Mouse (Mus musculus): ENCODE results near the gene Pam16. TPM values are rescaled to one million over a fixed set of nuclear protein-coding genes. Genes with fewer than 3 reads are reported as not detected.
A peak's percentile ranks its signal among the peaks of the same experiment; 100 is the strongest.

The Pam16 gene
- total RNA-seq, 2 experiments from 2014 or later, result 78.1 to 94.1 TPM

- no peak; the same call in 1 of the 2 replicates for TF ChIP-seq CTCF (IDR thresholded peaks at IDR 0.05)
- Histone ChIP-seq H3K4me3 (no peak overlapping the region), H3K27ac (peak overlapping the region; percentile 82)
- intact Hi-C loops (cut with DNase I), result no loop called here
- peak; percentile 79 to 80 for DNase-seq (ENCODE audit: extremely low spot score in 1 of 2, low spot score in 2 of 2)
Observed at GRCm38 (mm10) chr16:4643670-4644419, 19.1 kb upstream of the Pam16 start.

- Histone ChIP-seq H3K27ac (peak overlapping the region; percentile 82), H3K4me3 (peak overlapping the region; percentile 17)
- DNase-seq (ENCODE audit: extremely low spot score in 1 of 2, low spot score in 2 of 2), result no peak
- TF ChIP-seq CTCF (IDR thresholded peaks at IDR 0.05), result no peak
- intact Hi-C loops (cut with DNase I), result loop anchor here (1.0 kb wide), 1 partner anchor 16 kb away; no protein-coding TSS in a partner anchor
Observed at GRCm38 (mm10) chr16:4642937-4643336, 18.1 kb upstream of the Pam16 start.

- DNase-seq (ENCODE audit: extremely low spot score in 1 of 2, low spot score in 2 of 2), result peak in 1 of 2 experiments; percentile 66
- no peak for TF ChIP-seq CTCF (IDR thresholded peaks at IDR 0.05)
- H3K4me3 ChIP-seq, result no peak overlapping the region
- intact Hi-C loops (cut with DNase I), result loop anchor here (1.0 kb wide), 1 partner anchor 17 kb away; no protein-coding TSS in a partner anchor
- H3K27ac ChIP-seq, result peak overlapping the region; percentile 82
Observed at GRCm38 (mm10) chr16:4642190-4642589, 17.4 kb upstream of the Pam16 start.

- intact Hi-C loops (cut with DNase I), result no loop called here
- TF ChIP-seq CTCF (IDR thresholded peaks at IDR 0.05), result no peak
- Histone ChIP-seq H3K4me3 (peak overlapping the region; percentile 69), H3K27ac (peak overlapping the region; percentile 87)
- no peak for DNase-seq (ENCODE audit: extremely low spot score in 1 of 2, low spot score in 2 of 2)
Observed at GRCm38 (mm10) chr16:4641119-4641838, 16.5 kb upstream of the Pam16 start.

- peak overlapping the region; percentile 69 for H3K4me3 ChIP-seq
- intact Hi-C loops (cut with DNase I), result no loop called here
- H3K27ac ChIP-seq, result peak overlapping the region; percentile 87
- DNase-seq (ENCODE audit: extremely low spot score in 1 of 2, low spot score in 2 of 2), result no peak
- TF ChIP-seq CTCF (IDR thresholded peaks at IDR 0.05), result no peak
Observed at GRCm38 (mm10) chr16:4640267-4641005, 15.6 kb upstream of the Pam16 start.

- DNase-seq (ENCODE audit: extremely low spot score in 1 of 2, low spot score in 2 of 2), result peak; percentile 67 to 73
- intact Hi-C loops (cut with DNase I), result no loop called here
- peak within 1 kb of the TSS; percentile 87 for H3K27ac ChIP-seq
- peak within 1 kb of the TSS; percentile 69 for H3K4me3 ChIP-seq
- TF ChIP-seq CTCF (IDR thresholded peaks at IDR 0.05), result no peak
Observed at GRCm38 (mm10) chr16:4639831-4640237, 15.0 kb upstream of the Pam16 start, which contains the start of the genes Vasn and Dnaja3. Gene Vasn (plus strand): TSS chr16:4639941. Gene Dnaja3 (plus strand): TSS chr16:4639989.

- DNase-seq (ENCODE audit: extremely low spot score in 1 of 2, low spot score in 2 of 2), result no peak
- H3K4me3 ChIP-seq, result no peak overlapping the region
- intact Hi-C loops (cut with DNase I), result no loop called here
- no peak overlapping the region for H3K27ac ChIP-seq
- no peak for TF ChIP-seq CTCF (IDR thresholded peaks at IDR 0.05)
Observed at GRCm38 (mm10) chr16:4638891-4639390, 14.2 kb upstream of the Pam16 start.

- TF ChIP-seq CTCF (IDR thresholded peaks at IDR 0.05), result no peak
- intact Hi-C loops (cut with DNase I), result no loop called here
- Histone ChIP-seq H3K4me3 (no peak overlapping the region), H3K27ac (no peak overlapping the region)
- no peak for DNase-seq (ENCODE audit: extremely low spot score in 1 of 2, low spot score in 2 of 2)
Observed at GRCm38 (mm10) chr16:4635760-4636159, 11.0 kb upstream of the Pam16 start.

GRCm38 (mm10) chr16:4634681-4635080, 9.9 kb upstream of the Pam16 start:
- no peak for TF ChIP-seq CTCF (IDR thresholded peaks at IDR 0.05)
- DNase-seq (ENCODE audit: extremely low spot score in 1 of 2, low spot score in 2 of 2), result no peak
- intact Hi-C loops (cut with DNase I), result no loop called here
- H3K4me3 ChIP-seq, result no peak overlapping the region
- no peak overlapping the region for H3K27ac ChIP-seq

- no peak for TF ChIP-seq CTCF (IDR thresholded peaks at IDR 0.05)
- Histone ChIP-seq H3K4me3 (no peak overlapping the region), H3K27ac (no peak overlapping the region)
- DNase-seq (ENCODE audit: extremely low spot score in 1 of 2, low spot score in 2 of 2), result no peak
- intact Hi-C loops (cut with DNase I), result no loop called here
Observed at GRCm38 (mm10) chr16:4633661-4634060, 8.9 kb upstream of the Pam16 start.

- peak; percentile 49 for TF ChIP-seq CTCF (IDR thresholded peaks at IDR 0.05)
- intact Hi-C loops (cut with DNase I), result no loop called here
- no peak overlapping the region for H3K4me3 ChIP-seq
- H3K27ac ChIP-seq, result no peak overlapping the region
- no peak for DNase-seq (ENCODE audit: extremely low spot score in 1 of 2, low spot score in 2 of 2)
Observed at GRCm38 (mm10) chr16:4632050-4632449, 7.3 kb upstream of the Pam16 start.

Data from left cerebral cortex, adult 2 months (tissue).